Mouse (Mus musculus) heart, postnatal 4 days (tissue): ENCODE measurements around the gene Cyp3a11. TPM values are rescaled to one million over a fixed set of nuclear protein-coding genes. Genes with fewer than 3 reads are reported as not detected.
"Not testable (repeated sequence)": the region's sequence is repeated elsewhere in the genome, so short reads cannot be mapped to it uniquely, and the experiment has no call there.

Source experiments
- DNase-seq: peaks from one replicate; pipeline ENCODE4 v3.0.0; 2021
- total RNA-seq, 2 experiments: library from RNA; stranded (reverse); gene quantifications; 2 replicates each; pipeline ENCODE4 v1.2.3; 2021

Gene Cyp3a11
- under 1 TPM in 1 of 2 experiments, not detected in 1; 0.12 TPM for total RNA-seq

DNA sequence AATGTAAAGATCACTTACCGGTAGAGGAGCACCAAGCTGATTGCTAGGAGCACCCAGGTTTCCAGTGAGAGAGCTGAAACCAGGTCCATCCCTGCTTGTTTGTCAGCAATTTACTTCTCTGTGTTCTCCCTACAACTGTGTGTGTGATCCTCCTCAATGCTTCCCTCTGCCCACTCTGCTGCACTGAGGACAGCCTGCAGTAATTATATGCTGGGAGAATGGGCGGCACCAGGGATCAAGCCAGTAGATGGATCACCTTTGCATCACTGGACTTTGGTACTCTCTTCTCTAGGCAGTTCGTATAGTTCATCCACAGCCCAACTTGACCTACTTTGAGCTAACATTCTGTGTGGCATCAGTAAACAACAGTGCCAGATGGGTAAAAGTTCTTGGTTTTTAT, at the start of gene Cyp3a11:
Cyp3a11 (minus strand) TSS at position 277 of the 400 bp plus-strand sequence.
- no peak for DNase-seq

DNA sequence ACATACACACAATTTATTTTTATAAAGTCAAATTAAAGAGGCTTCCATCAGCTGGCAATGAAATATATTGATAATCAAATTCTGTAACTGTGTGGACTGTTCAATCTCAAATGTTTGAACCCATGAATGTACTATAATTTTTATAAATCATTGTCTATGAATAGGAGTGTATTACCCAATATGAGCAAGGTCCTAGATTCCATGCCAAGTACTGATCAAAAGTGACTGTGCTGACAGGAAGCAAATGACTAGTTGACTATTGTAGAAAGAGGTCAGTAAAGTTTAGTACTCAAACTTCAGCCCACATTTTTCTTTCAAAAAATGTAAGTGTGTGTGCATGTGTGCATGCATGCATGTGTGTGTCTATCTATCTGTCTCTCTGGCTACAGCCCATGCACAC, 33.1 kb upstream of the Cyp3a11 start:
- DNase-seq = no peak

DNA sequence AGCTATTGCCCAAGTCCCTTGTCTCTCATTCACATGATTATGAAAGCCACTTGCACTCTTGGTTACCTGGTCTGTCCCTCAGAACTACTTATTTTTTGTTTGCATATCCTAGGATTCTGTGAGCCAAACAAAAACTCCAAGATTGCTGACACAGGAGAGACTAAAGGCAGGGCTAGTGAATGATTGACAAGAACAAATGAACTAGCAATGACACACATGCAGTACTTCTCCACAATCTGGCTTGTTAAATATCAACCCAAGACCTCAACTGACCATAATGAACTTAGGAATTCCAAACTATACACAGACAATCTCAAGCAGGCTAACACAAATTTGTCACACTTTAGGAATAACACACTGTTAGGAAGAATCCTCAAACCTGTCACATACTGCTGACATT, 32.0 kb upstream of the Cyp3a11 start:
- DNase-seq = no peak

DNA sequence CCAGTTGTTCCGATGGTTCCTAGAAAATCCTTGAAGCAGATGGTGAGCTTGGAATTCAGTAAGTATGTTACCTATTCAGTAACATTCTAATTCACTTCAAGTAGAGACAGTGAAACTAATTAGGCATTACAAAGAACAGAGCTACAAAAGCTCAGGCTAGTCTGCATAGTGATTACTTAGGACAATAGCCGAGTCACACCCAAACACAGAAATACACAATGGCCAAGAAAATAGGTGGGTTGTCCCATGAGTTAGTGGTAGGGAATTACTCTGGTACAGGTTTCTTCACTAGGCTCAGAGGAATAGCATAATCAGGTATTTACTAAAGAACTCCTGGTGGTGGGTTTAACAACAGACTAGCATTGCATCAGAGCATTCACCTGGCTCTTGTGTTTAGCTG, 27.2 kb upstream of the Cyp3a11 start:
- DNase-seq = not testable (repeated sequence)

DNA sequence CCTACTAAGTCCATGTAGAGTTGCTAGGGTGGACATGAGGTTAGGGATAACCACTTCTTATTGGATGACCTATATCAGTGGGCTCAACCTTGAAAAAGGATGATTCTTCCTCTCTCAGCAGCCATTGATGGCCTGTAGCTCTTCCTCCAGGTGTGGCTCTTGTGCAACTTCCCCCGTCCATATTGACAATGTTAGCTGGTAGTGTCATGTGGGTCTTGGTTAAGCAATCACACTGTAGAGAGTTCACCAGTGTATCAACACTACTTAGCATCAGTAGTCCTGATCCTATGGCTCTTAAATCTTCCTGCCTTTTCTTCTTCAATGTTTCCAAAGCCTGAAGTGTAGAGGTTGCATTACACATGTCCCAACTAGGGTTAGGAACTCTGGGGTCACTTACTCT, 24.8 kb upstream of the Cyp3a11 start:
- DNase-seq = no peak

DNA sequence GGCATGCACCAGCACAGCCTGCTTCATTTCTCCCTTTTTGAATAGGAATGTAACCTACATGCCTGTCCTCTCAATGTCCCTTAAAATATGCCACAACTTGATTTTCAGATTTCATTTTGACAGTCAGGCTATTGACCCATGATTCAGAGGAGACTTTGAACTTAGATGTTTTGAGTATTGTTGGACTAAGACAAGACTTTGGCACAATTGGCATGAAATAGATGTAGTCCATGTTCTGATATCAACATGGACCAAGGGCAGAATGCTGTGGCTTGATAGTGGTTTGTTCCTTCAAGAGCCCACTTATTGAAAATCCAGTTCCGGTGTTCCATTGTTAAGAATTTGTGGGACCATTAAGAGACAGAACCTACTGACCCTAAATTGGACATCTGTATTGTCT, 23.6 kb upstream of the Cyp3a11 start:
- DNase-seq = no peak

DNA sequence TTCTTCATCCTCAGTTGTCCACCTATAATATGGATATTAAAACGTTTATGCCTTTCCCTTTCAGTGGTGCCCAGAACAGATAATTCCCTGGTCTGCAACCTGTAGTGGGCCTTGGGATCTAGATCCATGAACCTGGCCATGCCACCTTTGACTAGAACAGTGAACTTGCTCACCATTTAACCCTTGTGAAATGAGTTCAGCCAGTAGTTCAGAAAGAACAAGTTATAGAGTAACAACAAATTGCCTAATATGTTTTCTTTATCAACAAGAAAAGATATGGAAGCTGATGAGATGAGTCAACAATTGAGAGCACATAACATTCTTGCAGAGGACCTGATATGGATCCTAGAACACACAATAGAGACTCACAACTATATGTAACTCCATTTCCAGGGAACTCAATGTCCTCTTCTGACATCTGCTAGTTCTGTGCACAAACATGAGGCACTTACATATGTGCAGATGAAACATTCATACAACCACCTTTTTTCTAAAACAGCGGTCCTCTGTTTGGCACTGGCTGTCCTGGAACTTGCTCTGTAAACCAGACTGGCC, 20.7 kb upstream of the Cyp3a11 start:
- DNase-seq = no peak

DNA sequence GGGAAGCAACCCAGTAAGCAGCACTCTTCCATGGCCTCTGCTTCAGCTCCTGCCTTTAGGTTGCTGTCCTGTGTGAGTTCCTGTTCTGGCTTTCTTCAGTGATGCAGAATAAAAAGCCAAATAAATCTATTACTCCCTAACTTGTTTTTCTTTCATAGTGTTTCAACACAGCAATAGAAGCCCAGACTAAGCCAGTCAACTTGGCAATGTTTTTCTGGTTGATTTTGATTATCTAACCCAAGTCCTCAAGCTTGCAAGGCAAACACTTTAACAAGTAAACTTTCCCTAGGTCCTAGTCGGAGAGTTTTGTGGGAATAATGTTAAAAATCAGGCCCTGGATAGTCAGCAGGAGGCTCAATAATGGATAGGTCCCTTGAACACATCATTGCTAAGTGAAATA, 17.5 kb upstream of the Cyp3a11 start:
- no peak for DNase-seq

DNA sequence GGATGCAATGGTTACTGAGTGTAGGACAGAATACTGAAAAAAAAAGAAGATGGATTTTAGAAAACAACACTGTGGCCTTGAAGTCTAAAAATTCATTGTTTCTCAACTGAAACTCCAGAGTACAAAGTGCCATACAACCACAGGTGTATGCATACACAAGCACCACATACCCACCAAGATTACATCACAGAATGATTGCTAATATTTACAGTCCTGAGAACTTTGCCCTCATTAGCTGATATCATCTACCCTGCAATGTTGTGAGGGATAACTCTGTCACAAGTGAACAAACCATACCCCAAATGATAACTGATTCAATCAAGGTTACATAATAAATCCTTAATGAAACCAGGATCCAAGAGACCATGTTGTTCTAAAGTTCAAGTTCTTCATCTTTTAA, 1.4 kb upstream of the Cyp3a11 start:
- no peak for DNase-seq

DNA sequence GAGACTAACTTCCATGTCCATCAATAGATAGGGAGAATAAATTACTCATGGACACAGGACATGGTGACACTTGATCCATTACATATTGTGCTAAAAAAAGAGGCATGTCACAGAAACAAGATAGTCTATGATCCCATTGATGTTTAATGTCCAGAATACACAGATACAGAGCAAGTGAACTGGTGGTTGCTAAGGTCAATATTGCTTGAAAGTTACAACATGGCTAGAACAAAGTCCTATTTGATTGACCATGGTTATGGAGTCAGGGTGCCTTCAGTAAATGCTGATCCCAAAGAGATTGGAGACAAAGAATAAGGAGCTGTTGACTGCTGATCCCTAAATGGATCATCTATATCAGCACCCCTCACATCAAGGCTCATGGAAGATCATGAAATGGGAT, 12.3 kb downstream of the Cyp3a11 start:
- DNase-seq = not testable (repeated sequence)

DNA sequence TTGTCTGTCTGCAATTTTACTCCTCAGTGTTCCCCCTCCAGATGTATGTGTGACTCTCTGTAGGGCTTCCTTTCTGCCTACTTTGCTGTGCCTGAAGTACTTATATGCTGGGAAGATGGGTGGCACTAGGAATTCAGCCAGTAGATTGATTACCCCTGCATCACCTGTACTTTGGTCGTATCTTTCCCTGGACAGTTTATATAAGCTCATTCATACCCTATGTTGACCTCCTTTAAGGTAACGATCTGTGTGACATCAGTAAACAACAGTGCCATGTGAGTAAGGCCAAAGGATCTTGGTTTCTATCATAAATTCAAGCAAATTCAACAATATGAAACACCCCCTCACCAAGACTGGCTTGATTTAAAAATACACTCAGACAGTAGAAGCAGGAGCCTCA, 74.0 kb downstream of the Cyp3a11 start, which contains the start of gene Cyp3a44:
Cyp3a44 (minus strand) TSS at position 79 of the 400 bp plus-strand sequence.
- DNase-seq = not testable (repeated sequence)

Other genes with a start within 250 kb of the Cyp3a11 start
- not detected for gene Cyp3a41a, start 159.8 kb downstream of the Cyp3a11 start, total RNA-seq
- gene Cyp3a44, start 74.1 kb downstream of the Cyp3a11 start, total RNA-seq = not detected
- gene Cyp3a25, start 129.7 kb upstream of the Cyp3a11 start, total RNA-seq = not detected
- not detected for gene Cyp3a59, start 199.3 kb upstream of the Cyp3a11 start, total RNA-seq